Mouse (Mus musculus) hindbrain, embryonic 15.5 days (tissue): ENCODE data around the gene Nrf1. TPM values are rescaled to one million over a fixed set of nuclear protein-coding genes. Genes with fewer than 3 reads are reported as not detected.

ENCODE experiments used
- ATAC-seq: fragments of 200-750 bp; cut with Nextera tagmentation; 2 replicates; pipeline ENCODE4 v1.8.0; 2017; ENCODE audit warnings: low read depth, moderate number of reproducible peaks, moderate TSS enrichment; ENCODE audit not compliant: low FRiP score
- H3K27ac ChIP-seq: fragments of 300-500 bp; sonication (generic); replicated peaks from 2 replicates; pipeline ENCODE4 v1.5.1; 2015; ENCODE audit warnings: mild to moderate bottlenecking, inconsistent platforms
- H3K27me3 ChIP-seq: fragments of 300-500 bp; sonication (generic); 2 replicates; pipeline ENCODE4 v1.6.1; 2015; ENCODE audit warnings: control low read depth, inconsistent platforms
- H3K36me3 ChIP-seq: fragments of 300-500 bp; sonication (generic); 2 replicates; pipeline ENCODE4 v1.6.1; 2015; ENCODE audit warnings: control low read depth, inconsistent platforms
- H3K4me1 ChIP-seq: fragments of 300-500 bp; sonication (generic); replicated peaks from 2 replicates; pipeline ENCODE4 v1.6.1; 2015; ENCODE audit warnings: control low read depth, inconsistent platforms
- H3K4me2 ChIP-seq: fragments of 300-500 bp; sonication (generic); 2 replicates; pipeline ENCODE4 v1.6.1; 2015; ENCODE audit warnings: moderate library complexity, mild to moderate bottlenecking, inconsistent platforms
- H3K4me3 ChIP-seq: fragments of 300-500 bp; sonication (generic); 2 replicates; pipeline ENCODE4 v1.5.1; 2015; ENCODE audit warnings: mild to moderate bottlenecking, inconsistent platforms
- H3K9ac ChIP-seq: fragments of 300-500 bp; sonication (generic); 2 replicates; pipeline ENCODE4 v1.6.1; 2015; ENCODE audit warnings: inconsistent platforms
- H3K9me3 ChIP-seq: fragments of 300-500 bp; sonication (generic); 2 replicates; pipeline ENCODE4 v1.6.1; 2016; ENCODE audit warnings: control low read depth, inconsistent platforms
- WGBS: fragments of 180-500 bp; shearing (Covaris S2); methylation state at CpG from one replicate; pipeline ENCODE4 v1.1.7; 2015; 5-methylcytosine and 5-hydroxymethylcytosine counted together
- polyA plus RNA-seq: library from polyadenylated mRNA; unstranded; fragments of >200 nt; fragmentation: Nextera tagmentation; extraction: Ambion mirVana; gene quantifications from 2 replicates; pipeline ENCODE4 v1.2.1, GENCODE M21; 2015

Nrf1 gene
- polyA plus RNA-seq, 1 experiment from 2014 or later: 36.5 TPM

- Histone ChIP-seq H3K4me2 (peak overlapping the region; percentile 34; the same call in 1 of the 2 replicates), H3K27ac (no peak overlapping the region), H3K4me3 (peak overlapping the region; percentile 12; the same call in 1 of the 2 replicates), H3K4me1 (peaks cover 42% of the 10 kb centered on the region), H3K9me3 (no peaks in the 10 kb centered on the region), H3K27me3 (peaks cover 81% of the 10 kb centered on the region), H3K36me3 (no peaks in the 10 kb centered on the region), H3K9ac (no peak overlapping the region)
- 2% methylated on average over 44 of the region's 44 CpGs for WGBS
- no peak for ATAC-seq
These were observed 125.2 kb downstream of the Nrf1 start for GRCm38 (mm10) chr6:30172820-30173550.

DNA sequence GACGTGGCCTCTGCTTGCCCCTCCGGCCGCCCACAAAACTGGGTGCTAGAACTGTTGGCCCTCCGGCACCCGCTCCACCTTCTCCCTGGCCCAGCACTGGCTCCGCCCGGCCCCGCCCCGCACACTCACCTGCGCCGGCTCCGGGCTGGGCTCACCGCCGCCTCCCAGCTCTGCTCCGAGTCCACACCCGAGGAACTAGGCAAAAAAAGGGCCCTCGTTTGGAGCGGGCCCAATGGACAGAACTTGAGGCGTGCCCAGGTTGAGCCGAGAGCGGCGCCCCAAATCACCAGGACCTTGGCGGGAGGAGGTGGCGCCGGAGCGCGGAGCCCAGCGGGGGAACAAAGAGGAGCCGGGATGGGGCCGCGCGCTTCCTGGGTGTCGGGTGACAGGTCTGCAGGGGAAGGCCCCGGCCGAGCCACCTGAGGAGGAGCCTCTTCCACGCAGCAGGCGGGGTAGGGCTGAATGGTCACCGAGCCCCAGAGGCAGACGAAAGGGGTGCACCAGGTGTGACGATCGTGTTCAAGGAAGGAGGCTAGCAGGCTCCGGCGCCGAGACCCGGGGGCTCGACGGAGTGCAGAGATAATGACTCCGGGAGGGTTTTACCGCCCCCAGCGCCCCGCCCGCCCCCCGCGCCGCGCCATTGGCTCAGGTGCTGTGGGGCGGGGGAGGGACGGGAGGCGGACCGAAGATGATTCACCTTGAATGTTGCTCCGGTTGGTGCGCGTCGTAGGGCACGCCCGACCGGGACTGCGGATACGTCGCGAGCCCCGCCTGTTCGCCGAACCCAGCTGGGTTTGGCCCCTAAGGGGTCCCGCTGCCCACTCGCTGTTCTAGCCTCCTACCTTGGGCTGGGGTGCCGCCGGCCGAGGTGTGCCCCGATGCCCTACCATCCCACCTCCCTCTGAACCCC is 126.0 kb downstream of the Nrf1 start:
- Histone ChIP-seq H3K9me3 (no peaks in the 10 kb centered on the region), H3K9ac (no peak overlapping the region), H3K27me3 (peaks cover 86% of the 10 kb centered on the region), H3K4me1 (peaks cover 46% of the 10 kb centered on the region), H3K36me3 (no peaks in the 10 kb centered on the region), H3K4me3 (peak overlapping the region; percentile 12), H3K4me2 (peak overlapping the region; percentile 34), H3K27ac (no peak overlapping the region)
- under 1% methylated on average over 72 of the region's 80 CpGs for WGBS
- ATAC-seq: no peak

- H3K4me1 ChIP-seq: peaks cover 49% of the 10 kb centered on the region
These were observed 126.9 kb downstream of the Nrf1 start for GRCm38 (mm10) chr6:30174461-30175224.

DNA sequence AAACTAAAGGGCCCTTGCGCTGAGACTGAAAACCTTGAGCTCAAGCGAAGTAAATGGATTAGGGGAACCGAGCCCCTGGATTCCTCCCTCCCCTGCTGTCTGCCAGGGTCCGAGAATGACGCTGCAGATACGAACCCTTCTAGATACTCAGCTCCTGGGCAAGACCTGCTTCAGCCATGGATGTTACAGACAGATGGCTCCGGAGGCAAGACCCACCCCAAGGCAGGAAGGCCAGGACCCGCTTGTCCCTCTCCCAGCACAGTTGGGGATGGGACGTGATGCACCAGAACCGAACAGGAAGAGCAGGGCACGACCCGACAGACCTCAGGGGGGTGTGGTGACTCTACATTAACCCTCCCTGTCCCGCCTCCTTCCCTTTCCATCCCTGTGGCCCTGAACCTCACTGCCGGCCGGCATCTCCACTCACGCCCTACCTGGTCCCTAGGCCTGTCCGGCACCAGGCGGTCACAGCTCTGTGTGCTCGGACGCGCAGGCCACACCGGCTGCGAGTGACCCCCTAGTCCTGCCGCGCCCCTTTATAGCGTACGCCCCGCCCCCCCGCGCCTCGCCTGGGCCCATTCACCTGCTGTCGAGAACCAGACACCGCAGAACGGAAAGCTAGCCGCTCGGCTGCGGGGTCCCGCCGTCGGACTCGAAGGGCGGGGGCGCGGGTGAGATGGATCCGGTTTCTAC is 127.6 kb downstream of the Nrf1 start:
- Histone ChIP-seq H3K4me2 (peak overlapping the region; percentile 34), H3K9me3 (no peaks in the 10 kb centered on the region), H3K9ac (no peak overlapping the region), H3K27me3 (peaks cover 91% of the 10 kb centered on the region), H3K4me3 (peak overlapping the region; percentile 18; the same call in 1 of the 2 replicates), H3K27ac (no peak overlapping the region), H3K4me1 (peaks cover 50% of the 10 kb centered on the region), H3K36me3 (no peaks in the 10 kb centered on the region)
- 1% methylated on average over 45 of the region's 45 CpGs for WGBS
- no peak for ATAC-seq

More at GRCm38 (mm10) chr6:30174461-30175224, 126.9 kb downstream of the Nrf1 start:
- Histone ChIP-seq H3K9me3 (no peaks in the 10 kb centered on the region), H3K36me3 (no peaks in the 10 kb centered on the region), H3K9ac (no peak overlapping the region), H3K4me3 (peak overlapping the region; percentile 12; the same call in 1 of the 2 replicates), H3K27ac (no peak overlapping the region), H3K27me3 (peaks cover 90% of the 10 kb centered on the region), H3K4me2 (peak overlapping the region; percentile 34)
- 2% methylated on average over 33 of the region's 33 CpGs for WGBS
- ATAC-seq: no peak

GRCm38 (mm10) chr6:30175918-30176421 is 128.2 kb downstream of the Nrf1 start:
- no peaks in the 10 kb centered on the region for H3K9me3 ChIP-seq
- H3K4me3 ChIP-seq: peak overlapping the region; percentile 18; the same call in 1 of the 2 replicates
- 0% methylated on average over 28 of the region's 28 CpGs for WGBS
- H3K4me2 ChIP-seq: peak overlapping the region; percentile 34
- no peak overlapping the region for H3K27ac ChIP-seq
- peaks cover 50% of the 10 kb centered on the region for H3K4me1 ChIP-seq
- no peaks in the 10 kb centered on the region for H3K36me3 ChIP-seq
- H3K27me3 ChIP-seq: peaks cover 91% of the 10 kb centered on the region
- ATAC-seq: no peak
- H3K9ac ChIP-seq: no peak overlapping the region

DNA sequence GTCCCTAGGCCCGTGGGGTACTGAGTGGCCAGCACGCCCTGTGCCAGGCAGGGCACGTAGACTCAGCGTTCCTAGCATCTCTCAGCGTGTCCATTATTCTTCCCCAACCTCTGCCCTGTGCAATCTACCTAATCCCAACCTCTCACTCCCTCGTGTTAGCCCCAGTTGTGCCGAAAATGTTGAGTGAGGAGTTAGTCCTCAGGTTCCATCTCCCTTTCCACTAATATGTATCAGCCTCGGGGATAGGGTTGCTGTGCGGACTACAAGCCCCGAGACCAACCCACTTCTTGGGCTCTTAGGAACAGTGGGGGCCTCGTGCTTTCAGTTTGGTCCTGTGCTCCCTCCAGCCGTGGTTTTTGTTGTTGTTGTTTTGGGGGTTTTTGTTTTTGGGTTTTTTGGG is 128.7 kb downstream of the Nrf1 start:
- Histone ChIP-seq H3K9ac (no peak overlapping the region), H3K9me3 (no peaks in the 10 kb centered on the region), H3K27me3 (peaks cover 91% of the 10 kb centered on the region), H3K36me3 (no peaks in the 10 kb centered on the region), H3K27ac (no peak overlapping the region), H3K4me3 (no peak overlapping the region), H3K4me2 (no peak overlapping the region), H3K4me1 (peaks cover 50% of the 10 kb centered on the region)
- no peak for ATAC-seq
- WGBS: 1% methylated on average over 12 of the region's 12 CpGs

- Histone ChIP-seq H3K27ac (no peak overlapping the region), H3K4me2 (no peak overlapping the region), H3K9me3 (no peaks in the 10 kb centered on the region), H3K9ac (no peak overlapping the region), H3K4me1 (peaks cover 50% of the 10 kb centered on the region), H3K36me3 (no peaks in the 10 kb centered on the region), H3K4me3 (no peak overlapping the region), H3K27me3 (peaks cover 84% of the 10 kb centered on the region)
- WGBS: 2% methylated on average over 14 of the region's 14 CpGs
- no peak for ATAC-seq
These were observed 129.5 kb downstream of the Nrf1 start for GRCm38 (mm10) chr6:30177305-30177704.

GRCm38 (mm10) chr6:30178023-30178639 is 130.3 kb downstream of the Nrf1 start:
- no peak overlapping the region for H3K9ac ChIP-seq
- no peak overlapping the region for H3K27ac ChIP-seq
- ATAC-seq: no peak
- H3K4me2 ChIP-seq: peak overlapping the region; percentile 5; the same call in 1 of the 2 replicates
- no peaks in the 10 kb centered on the region for H3K36me3 ChIP-seq
- no peak overlapping the region for H3K4me3 ChIP-seq
- WGBS: 2% methylated on average over 27 of the region's 27 CpGs
- no peaks in the 10 kb centered on the region for H3K9me3 ChIP-seq
- peaks cover 44% of the 10 kb centered on the region for H3K4me1 ChIP-seq
- peaks cover 76% of the 10 kb centered on the region for H3K27me3 ChIP-seq

DNA sequence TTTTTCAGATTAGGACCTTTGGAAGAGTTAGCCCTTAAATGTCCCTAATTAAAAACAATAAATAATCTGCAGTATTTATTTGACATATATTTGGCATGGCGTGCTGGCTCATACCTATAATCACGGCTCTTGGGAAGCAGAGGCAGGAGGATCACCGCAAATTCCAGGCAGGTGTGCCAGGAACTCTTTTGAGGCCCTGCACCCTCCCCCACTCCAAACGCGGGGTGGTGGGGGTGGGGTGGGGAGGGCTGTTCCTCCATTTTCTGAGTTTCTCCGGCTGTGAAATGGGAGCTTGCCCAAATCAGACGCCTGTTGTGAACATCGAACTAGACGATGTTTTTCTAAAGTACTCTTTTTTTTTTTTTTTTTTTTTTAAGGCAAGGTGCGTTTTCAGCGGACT is 131.3 kb downstream of the Nrf1 start:
- ATAC-seq: no peak
- Histone ChIP-seq H3K27ac (no peak overlapping the region), H3K9me3 (no peaks in the 10 kb centered on the region), H3K36me3 (no peaks in the 10 kb centered on the region), H3K4me3 (no peak overlapping the region), H3K4me2 (no peak overlapping the region), H3K9ac (no peak overlapping the region), H3K4me1 (peaks cover 35% of the 10 kb centered on the region), H3K27me3 (peaks cover 69% of the 10 kb centered on the region)
- WGBS: 22% methylated on average over 11 of the region's 11 CpGs

- H3K4me3 ChIP-seq: no peak overlapping the region
- peaks cover 59% of the 10 kb centered on the region for H3K27me3 ChIP-seq
- H3K36me3 ChIP-seq: no peaks in the 10 kb centered on the region
- no peak overlapping the region for H3K27ac ChIP-seq
- peaks cover 23% of the 10 kb centered on the region for H3K4me1 ChIP-seq
- no peaks in the 10 kb centered on the region for H3K9me3 ChIP-seq
- H3K4me2 ChIP-seq: no peak overlapping the region
- H3K9ac ChIP-seq: no peak overlapping the region
- ATAC-seq: no peak
- 30% methylated on average over 2 of the region's 2 CpGs for WGBS
These were observed 132.5 kb downstream of the Nrf1 start for GRCm38 (mm10) chr6:30180321-30180720.

GRCm38 (mm10) chr6:30182038-30182437 is 134.2 kb downstream of the Nrf1 start:
- WGBS: 51% methylated on average over 6 of the region's 6 CpGs
- ATAC-seq: no peak
- H3K9ac ChIP-seq: no peak overlapping the region
- H3K9me3 ChIP-seq: no peaks in the 10 kb centered on the region
- H3K27ac ChIP-seq: no peak overlapping the region
- no peak overlapping the region for H3K4me2 ChIP-seq
- H3K4me1 ChIP-seq: peaks cover 13% of the 10 kb centered on the region
- no peak overlapping the region for H3K4me3 ChIP-seq
- H3K27me3 ChIP-seq: peaks cover 41% of the 10 kb centered on the region
- no peaks in the 10 kb centered on the region for H3K36me3 ChIP-seq
